Mouse (Mus musculus): ENCODE results near the gene Smim6. TPM values are rescaled to one million over a fixed set of nuclear protein-coding genes. Genes with fewer than 3 reads are reported as not detected.

Gene Smim6
- total and polyA plus RNA-seq, 3 experiments: 1.2 to 3.8 TPM; not detected in 1

- Histone ChIP-seq H3K36me3 (ENCODE audit: control insufficient read depth in 1 of 2, insufficient read depth in 2 of 2, low read length in 2 of 2) (peaks cover 4 to 9% of the 10 kb centered on the region in 2 experiments), H3K79me2 (ENCODE audit: control insufficient read depth, insufficient read depth, low read length, poor library complexity) (peaks cover 28% of the 10 kb centered on the region), H3K9ac (ENCODE audit: control insufficient read depth, low read depth, low read length, poor library complexity, severe bottlenecking) (peak within 1 kb of the TSS; percentile 86), H3K4me3 (ENCODE audit: control insufficient read depth in 1 of 2, insufficient read depth in 1 of 2, low read depth in 2 of 2, low read length in 2 of 2) (peak within 1 kb of the TSS; percentile 90 to 95), H3K4me1 (ENCODE audit: control insufficient read depth in 1 of 2, insufficient read depth in 2 of 2, low read length in 2 of 2) (peaks cover 9 to 11% of the 10 kb centered on the region in 2 experiments; a peak in 3 of 4 replicates), H3K27me3 (ENCODE audit: control insufficient read depth in 1 of 2, insufficient read depth in 2 of 2, low read length in 2 of 2) (no peaks in the 10 kb centered on the region), H3K9me3 (replicated peaks; ENCODE audit: insufficient read depth, low read length) (no peaks in the 10 kb centered on the region), H3K27ac (ENCODE audit: control insufficient read depth, low read depth, low read length) (peak within 1 kb of the TSS; percentile 55)
- peak; percentile 100 for DNase-seq (ENCODE audit: low read depth, low spot score)
- no peak for TF ChIP-seq MYB (IDR thresholded peaks at IDR 0.05; ENCODE audit: low read depth, low read length)
- TF ChIP-seq ELF1 (IDR thresholded peaks at IDR 0.05; ENCODE audit: low read depth, low read length): peak; percentile 100
- peak; percentile 59; the same call in 1 of the 2 replicates for TF ChIP-seq MEF2A (IDR thresholded peaks at IDR 0.05; ENCODE audit: extremely low read depth, insufficient replicate concordance, low read depth, low read length, poor library complexity, severe bottlenecking)
- no peak for TF ChIP-seq ZKSCAN1 (IDR thresholded peaks at IDR 0.05; ENCODE audit: low read depth, low read length)
- peak; percentile 67 for TF ChIP-seq CHD2 (IDR thresholded peaks at IDR 0.05; ENCODE audit: low read length)
- TF ChIP-seq MAX (IDR thresholded peaks at IDR 0.05; ENCODE audit: low read length): peak; percentile 85
- TF ChIP-seq GABPA (IDR thresholded peaks at IDR 0.05; ENCODE audit: low read depth, low read length): no peak
- TF ChIP-seq CHD1 (IDR thresholded peaks at IDR 0.05; ENCODE audit: low read depth, low read length): 0 out of 2 replicates have a peak, but pooled peaks have one; percentile 36
- peak; percentile 88 for TF ChIP-seq MYC (IDR thresholded peaks at IDR 0.05; ENCODE audit: low read depth, low read length)
- peak; percentile 68 for TF ChIP-seq USF1 (IDR thresholded peaks at IDR 0.05; ENCODE audit: low read depth, low read length)
- TF ChIP-seq BHLHE40 (IDR thresholded peaks at IDR 0.05; ENCODE audit: borderline replicate concordance, low read depth, low read length): no peak
- peak; percentile 92 for TF ChIP-seq KAT2A (conservative IDR thresholded peaks at IDR 0.05; ENCODE audit: low read depth, low read length)
- TF ChIP-seq MXI1 (IDR thresholded peaks at IDR 0.05; ENCODE audit: low read depth, low read length): peak; percentile 98
- no peak for TF ChIP-seq RAD21 (IDR thresholded peaks at IDR 0.05; ENCODE audit: low read depth, low read length)
- TF ChIP-seq POLR2AphosphoS2 (IDR thresholded peaks at IDR 0.05; ENCODE audit: low read length): peak; percentile 69
- 0 out of 2 replicates have a peak, but pooled peaks have one; percentile 63 for TF ChIP-seq E2F4 (IDR thresholded peaks at IDR 0.05; ENCODE audit: borderline replicate concordance, low read depth, low read length)
- TF ChIP-seq POLR2AphosphoS5 (IDR thresholded peaks at IDR 0.05; ENCODE audit: borderline replicate concordance, low read depth, low read length): no peak
- TF ChIP-seq EP300 (IDR thresholded peaks at IDR 0.05; ENCODE audit: low read depth in 1 of 2, low read length in 2 of 2): 0 out of 4 replicates have a peak, but pooled peaks of 1 of the 2 experiments have one; percentile 6
- peak; percentile 74 to 88 for TF ChIP-seq POLR2A (IDR thresholded peaks at IDR 0.05; ENCODE audit: control insufficient read depth in 1 of 2, insufficient read depth in 1 of 2, low read depth in 1 of 2, low read length in 2 of 2, poor library complexity in 1 of 2)
- peak; percentile 85 for TF ChIP-seq NELFE (IDR thresholded peaks at IDR 0.05; ENCODE audit: low read depth, low read length)
- TF ChIP-seq TAL1 (IDR thresholded peaks at IDR 0.05; ENCODE audit: low read length): no peak
- TF ChIP-seq TBP (IDR thresholded peaks at IDR 0.05; ENCODE audit: low read depth, low read length): peak; percentile 83
- no peak for TF ChIP-seq ZC3H11A (IDR thresholded peaks at IDR 0.05; ENCODE audit: low read depth, low read length)
- peak; percentile 46; the same call in 1 of the 2 replicates for TF ChIP-seq ETS1 (IDR thresholded peaks at IDR 0.05; ENCODE audit: low read depth, low read length)
- TF ChIP-seq ZNF384 (IDR thresholded peaks at IDR 0.05; ENCODE audit: low read depth, low read length): no peak
- TF ChIP-seq MAFK (IDR thresholded peaks at IDR 0.05; ENCODE audit: borderline replicate concordance, low read depth, low read length): no peak
- no peak for TF ChIP-seq USF2 (IDR thresholded peaks at IDR 0.05; ENCODE audit: borderline replicate concordance in 1 of 2, insufficient read depth in 1 of 2, low read depth in 1 of 2, low read length in 2 of 2)
- peak; percentile 97 for TF ChIP-seq HCFC1 (IDR thresholded peaks at IDR 0.05; ENCODE audit: low read depth, low read length)
- peak; percentile 11; the same call in 1 of the 2 replicates for TF ChIP-seq GATA1 (IDR thresholded peaks at IDR 0.05; ENCODE audit: low read depth, low read length)
- TF ChIP-seq SMC3 (IDR thresholded peaks at IDR 0.05; ENCODE audit: low read depth, low read length): no peak
- TF ChIP-seq ZMIZ1 (IDR thresholded peaks at IDR 0.05; ENCODE audit: low read depth, low read length): peak; percentile 72
- TF ChIP-seq NRF1 (IDR thresholded peaks at IDR 0.05; ENCODE audit: insufficient read depth, low read depth, low read length, poor library complexity, severe bottlenecking): 0 out of 2 replicates have a peak, but pooled peaks have one; percentile 38
- TF ChIP-seq SIN3A (IDR thresholded peaks at IDR 0.05; ENCODE audit: low read length): peak; percentile 100
- TF ChIP-seq UBTF (IDR thresholded peaks at IDR 0.05; ENCODE audit: borderline replicate concordance, insufficient read depth, low read depth, low read length): no peak
- no peak for TF ChIP-seq CTCF (IDR thresholded peaks at IDR 0.05 in 2 of 3, conservative IDR thresholded peaks at IDR 0.05 in 1 of 3; ENCODE audit: control insufficient read depth in 1 of 3, insufficient read depth in 1 of 3, low read depth in 2 of 3, low read length in 3 of 3, poor library complexity in 1 of 3, severe bottlenecking in 1 of 3)
- peak; percentile 89; the same call in 1 of the 2 replicates for TF ChIP-seq MAZ (IDR thresholded peaks at IDR 0.05; ENCODE audit: low read depth, low read length)
These were observed 21.4 kb downstream of the Smim6 start, which contains the start of the genes Sap30bp and Recql5 for GRCm38 (mm10) chr11:115933108-115933746. Sap30bp (plus strand) TSS chr11:115933282. Recql5 (minus strand) TSS chr11:115933477.

Measured in MEL (cell line).